Mouse (Mus musculus) inflammation-experienced regulatory T-cells (primary cell): ENCODE data around the gene Xcr1. TPM values are rescaled to one million over a fixed set of nuclear protein-coding genes. Genes with fewer than 3 reads are reported as not detected.

Experiments
- polyA plus RNA-seq, 2 experiments: library from polyadenylated mRNA; unstranded; fragments of 100-300 nt; shearing (Covaris generic); gene quantifications; one replicate each; pipeline ENCODE4 v1.2.1; 2017

Gene Xcr1
- 1 to 10 TPM in 1 of 2 experiments, under 1 TPM in 1; 0.24 to 2.7 TPM for polyA plus RNA-seq

DNA sequence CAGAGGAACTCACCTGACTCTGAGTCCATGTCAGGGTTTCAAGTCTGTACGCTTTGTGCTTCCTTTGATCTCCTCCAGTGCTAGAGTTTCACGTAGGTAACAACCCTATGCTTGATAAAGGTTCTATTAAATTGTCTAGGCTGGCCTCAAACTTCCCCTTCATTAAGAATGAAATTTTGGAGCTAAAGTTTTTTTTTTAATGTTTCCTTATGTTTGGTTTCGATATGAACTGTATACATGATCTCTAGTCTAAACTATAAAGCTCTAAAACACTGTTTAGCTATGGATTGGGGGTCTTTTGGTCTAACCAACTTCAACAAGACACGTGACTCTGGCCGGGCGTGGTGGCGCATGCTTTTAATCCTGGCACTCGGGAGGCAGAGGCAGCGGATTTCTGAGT, at the start of gene Xcr1:
Gene Xcr1, minus strand, starts transcription at position 101 of the 400 bp plus-strand sequence.

GRCm38 (mm10) chr9:123851713-123852448, 9.9 kb downstream of the Xcr1 start, which contains the start of gene Fyco1:
Fyco1 (minus strand) TSS chr9:123851899.

DNA sequence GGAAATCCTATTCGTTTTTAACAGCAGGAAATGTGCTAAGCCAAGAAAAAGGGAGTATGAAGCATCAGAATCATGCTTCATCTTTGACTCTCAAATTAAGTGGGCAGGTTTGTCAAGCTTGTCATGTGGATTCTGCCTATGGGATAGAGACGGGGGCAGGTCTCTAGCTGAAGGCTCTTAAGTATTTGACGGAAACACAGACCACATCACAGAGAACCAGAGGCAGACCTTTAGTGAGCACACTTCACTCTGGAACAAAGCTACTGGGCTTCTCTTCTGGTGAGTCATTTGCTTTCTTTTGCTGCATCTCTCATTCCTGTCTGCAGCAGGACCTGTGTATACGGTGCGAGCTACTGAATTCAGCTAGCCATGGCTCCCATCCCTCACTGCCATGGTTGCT, 55.6 kb downstream of the Xcr1 start, which contains the start of gene Cxcr6:
Gene Cxcr6, plus strand, starts transcription at position 209 of the 400 bp plus-strand sequence.

Other genes starting within 250 kb of the Xcr1 start
- gene Slc6a20b, start 229.5 kb downstream of the Xcr1 start, polyA plus RNA-seq = 1 to 10 TPM in 1 of 2 experiments, under 1 TPM in 1; 0.30 to 1.1 TPM
- 1 to 10 TPM; 2.0 to 3.7 TPM for gene Ccr9, start 183.6 kb downstream of the Xcr1 start, polyA plus RNA-seq
- gene Slc6a20a, start 183.1 kb downstream of the Xcr1 start, polyA plus RNA-seq = under 1 TPM in 1 of 2 experiments, not detected in 1; 0.54 TPM
- gene Lztfl1, start 144.3 kb downstream of the Xcr1 start, polyA plus RNA-seq = 10 to 100 TPM; 29.5 to 34.1 TPM
- 100 to 1,000 TPM in 1 of 2 experiments, 10 to 100 TPM in 1; 18.8 to 288 TPM for gene Cxcr6, start 55.6 kb downstream of the Xcr1 start, polyA plus RNA-seq
- gene Fyco1, start 10.1 kb downstream of the Xcr1 start, polyA plus RNA-seq = 10 to 100 TPM; 37.2 to 44.6 TPM
- under 1 TPM; 0.32 to 0.43 TPM for gene Ccr1, start 106.7 kb upstream of the Xcr1 start, polyA plus RNA-seq
- gene Ccr1l1, start 116.4 kb upstream of the Xcr1 start, polyA plus RNA-seq = 1 to 10 TPM in 1 of 2 experiments, not detected in 1; 1.4 TPM
- 1 to 10 TPM; 1.4 to 1.8 TPM for gene Ccr3, start 159.9 kb upstream of the Xcr1 start, polyA plus RNA-seq
- gene Ccr2, start 239.9 kb upstream of the Xcr1 start, polyA plus RNA-seq = 100 to 1,000 TPM in 1 of 2 experiments, 10 to 100 TPM in 1; 24.3 to 157 TPM